Mouse (Mus musculus): ENCODE measurements around the gene Slc12a8.

The Slc12a8 gene

GRCm38 (mm10) chr16:33672643-33673042 lies 155.5 kb downstream of the Slc12a8 start:
- DNase-seq (ENCODE audit: low read depth, low spot score) = no peak

- DNase-seq (ENCODE audit: low read depth, low spot score) = no peak
Observed at GRCm38 (mm10) chr16:33673530-33674109, 156.5 kb downstream of the Slc12a8 start.

GRCm38 (mm10) chr16:33675151-33675847 lies 158.2 kb downstream of the Slc12a8 start:
- no peak for DNase-seq (ENCODE audit: low read depth, low spot score)

DNA sequence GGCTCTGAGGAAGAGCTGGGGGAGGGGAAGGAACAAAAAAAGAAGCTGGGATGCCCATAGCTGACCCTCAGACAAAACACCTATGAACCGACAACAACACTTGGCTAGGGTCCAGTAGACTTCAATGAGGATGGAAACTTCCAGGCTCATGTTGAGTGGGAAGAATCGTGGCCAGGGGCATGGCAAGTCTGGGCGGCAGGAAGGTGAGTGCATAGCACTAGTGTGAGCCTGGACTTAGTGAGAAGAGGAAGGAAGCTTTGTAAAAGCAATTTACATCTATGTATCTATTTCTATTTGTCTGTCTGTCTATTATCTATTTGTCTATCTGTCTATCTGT lies 158.7 kb downstream of the Slc12a8 start:
- DNase-seq (ENCODE audit: low read depth, low spot score) = no peak

GRCm38 (mm10) chr16:33676347-33677312 lies 159.5 kb downstream of the Slc12a8 start:
- DNase-seq (ENCODE audit: low read depth, low spot score) = no peak

GRCm38 (mm10) chr16:33677313-33677690 lies 160.2 kb downstream of the Slc12a8 start:
- no peak for DNase-seq (ENCODE audit: low read depth, low spot score)

GRCm38 (mm10) chr16:33677901-33678300 lies 160.8 kb downstream of the Slc12a8 start:
- no peak for DNase-seq (ENCODE audit: low read depth, low spot score)

DNA sequence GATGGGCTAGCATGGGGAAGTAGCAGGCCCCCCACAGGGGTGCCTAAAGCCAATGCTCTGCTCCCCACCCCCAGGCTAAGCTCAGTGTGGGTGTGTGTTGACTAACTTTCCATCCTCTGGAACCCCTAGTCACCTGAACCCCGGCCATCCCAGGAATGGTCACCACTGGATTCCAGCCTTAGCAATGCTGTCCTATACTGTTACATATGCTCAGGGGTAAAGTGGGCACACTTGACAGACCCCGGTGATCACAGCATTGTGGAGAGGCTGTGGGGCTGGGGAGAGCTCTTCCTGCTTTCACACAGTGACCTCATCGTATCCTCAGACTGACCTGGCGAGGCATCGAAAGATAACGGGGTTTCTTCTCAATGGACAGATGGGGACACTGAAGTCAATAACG lies 163.1 kb downstream of the Slc12a8 start:
- DNase-seq (ENCODE audit: low read depth, low spot score) = no peak

GRCm38 (mm10) chr16:33680816-33681215 lies 163.7 kb downstream of the Slc12a8 start:
- DNase-seq (ENCODE audit: low read depth, low spot score) = no peak

DNA sequence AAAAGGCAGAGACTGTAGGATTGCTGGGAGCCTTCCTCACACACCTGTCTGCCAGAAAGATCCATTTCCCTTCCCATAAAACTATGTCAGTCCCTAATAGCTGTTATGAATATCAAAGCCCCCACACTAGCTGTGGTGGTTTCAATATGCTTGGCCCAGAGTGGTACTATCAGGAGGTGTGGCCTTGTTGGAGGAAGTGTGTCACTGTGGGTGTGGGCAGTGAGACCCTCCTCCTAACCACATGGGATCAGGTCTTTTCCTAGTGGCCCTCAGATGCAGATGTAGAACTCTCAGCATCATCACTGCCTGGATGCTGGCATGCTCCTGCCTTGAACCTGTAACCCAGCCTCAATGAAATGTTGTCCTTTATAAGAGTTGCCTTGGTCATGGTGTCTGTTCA lies 164.5 kb downstream of the Slc12a8 start:
- no peak for DNase-seq (ENCODE audit: low read depth, low spot score)

DNA sequence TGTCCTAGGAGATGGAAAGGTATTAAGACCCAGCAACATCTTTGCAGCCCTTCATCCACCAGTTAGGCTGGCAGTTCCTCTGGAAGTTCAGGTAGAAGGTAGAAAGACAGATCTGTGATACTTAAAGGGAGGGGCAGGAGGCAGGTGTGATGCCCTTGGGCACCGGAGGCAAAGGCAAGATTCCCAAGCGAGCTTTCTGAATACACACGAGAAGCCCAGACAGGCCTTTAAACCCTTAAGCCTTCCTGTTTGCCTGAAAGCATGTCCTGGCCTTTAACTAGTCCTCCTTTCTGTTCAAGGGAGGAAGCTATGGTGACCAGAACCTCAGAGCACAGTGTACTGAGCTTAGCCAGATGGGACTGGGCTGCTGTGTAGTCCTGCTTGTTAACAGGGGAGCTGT lies 165.5 kb downstream of the Slc12a8 start:
- no peak for DNase-seq (ENCODE audit: low read depth, low spot score)

- DNase-seq (ENCODE audit: low read depth, low spot score) = no peak
Observed at GRCm38 (mm10) chr16:33683206-33684161, 166.4 kb downstream of the Slc12a8 start.

DNA sequence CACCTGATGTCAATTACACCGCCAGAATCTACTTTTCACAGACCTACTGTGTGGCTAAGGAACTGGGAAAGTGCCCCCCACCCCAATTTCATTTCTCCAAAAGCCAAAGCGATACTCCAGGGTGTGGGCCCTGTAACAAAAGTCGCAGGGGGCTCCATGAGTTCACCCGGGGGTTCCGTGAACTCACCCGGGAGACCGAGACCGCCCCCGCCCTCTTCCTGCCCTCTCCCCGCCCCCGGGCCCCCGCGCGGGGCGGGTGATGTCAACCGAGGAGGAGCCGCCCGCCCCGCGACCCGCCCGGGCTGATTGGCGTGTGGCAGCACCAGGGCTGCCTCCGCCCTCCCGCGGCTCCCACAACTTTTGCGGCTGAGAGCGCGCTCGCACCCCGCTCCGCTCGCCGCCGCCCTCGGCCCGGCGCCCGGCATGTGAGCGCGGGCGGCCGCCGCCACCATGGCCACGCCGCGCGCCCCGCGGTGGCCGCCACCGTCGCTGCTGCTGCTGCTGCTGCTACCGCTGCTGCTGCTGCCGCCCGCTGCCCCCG lies 167.1 kb downstream of the Slc12a8 start, which contains the start of gene Heg1:
Heg1 (plus strand) TSS at position 209 of the 541 bp plus-strand sequence.
- DNase-seq (ENCODE audit: low read depth, low spot score) = peak; percentile 32

DNA sequence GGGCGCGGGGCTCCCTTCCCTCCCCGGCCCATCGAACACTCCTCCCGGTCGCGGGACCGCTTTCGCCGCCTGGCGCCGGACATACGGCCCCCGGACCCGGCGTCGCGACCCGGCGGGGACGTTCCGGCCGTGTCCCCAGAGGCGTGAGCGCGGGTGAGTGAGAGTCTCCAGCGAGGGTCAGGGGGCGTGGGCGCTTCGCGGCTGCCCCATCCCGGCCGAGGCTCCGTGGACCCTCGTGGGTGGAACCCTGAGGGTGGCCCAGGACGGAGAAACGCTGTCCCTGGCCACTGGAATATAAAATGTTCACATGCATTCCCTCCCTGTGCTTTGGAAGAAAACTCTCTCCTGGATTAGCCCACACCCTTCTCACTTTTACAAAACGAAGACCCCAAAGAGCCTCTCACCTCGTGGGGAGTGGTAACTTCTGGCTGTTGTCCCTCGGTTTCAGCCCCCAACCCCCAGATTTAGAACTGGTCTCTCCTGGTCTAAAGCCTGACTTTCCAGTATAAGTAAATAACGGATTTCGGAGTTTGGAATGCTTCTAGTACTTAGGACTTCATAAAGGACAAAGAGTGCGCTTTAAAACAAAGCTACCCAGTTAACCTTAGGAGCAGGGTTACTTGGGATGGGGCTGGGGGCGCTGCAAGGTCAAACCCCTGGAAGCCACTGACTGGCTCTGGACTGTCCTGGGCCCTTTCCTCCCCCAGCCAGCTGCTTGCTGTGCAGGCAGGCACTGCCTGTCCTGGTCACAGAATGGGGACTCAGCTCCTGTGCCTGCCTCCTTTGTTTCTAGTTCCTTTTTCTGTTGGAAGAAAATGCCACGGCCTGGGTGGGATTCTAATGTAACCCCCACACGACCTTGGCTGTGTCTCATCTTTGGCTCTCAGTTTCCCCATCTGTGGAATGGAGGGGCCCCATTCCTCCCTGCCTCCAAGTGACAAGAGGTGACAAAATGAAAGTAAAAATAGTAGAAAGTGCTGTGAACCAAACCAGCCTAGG lies 167.9 kb downstream of the Slc12a8 start:
- DNase-seq (ENCODE audit: low read depth, low spot score) = no peak

DNA sequence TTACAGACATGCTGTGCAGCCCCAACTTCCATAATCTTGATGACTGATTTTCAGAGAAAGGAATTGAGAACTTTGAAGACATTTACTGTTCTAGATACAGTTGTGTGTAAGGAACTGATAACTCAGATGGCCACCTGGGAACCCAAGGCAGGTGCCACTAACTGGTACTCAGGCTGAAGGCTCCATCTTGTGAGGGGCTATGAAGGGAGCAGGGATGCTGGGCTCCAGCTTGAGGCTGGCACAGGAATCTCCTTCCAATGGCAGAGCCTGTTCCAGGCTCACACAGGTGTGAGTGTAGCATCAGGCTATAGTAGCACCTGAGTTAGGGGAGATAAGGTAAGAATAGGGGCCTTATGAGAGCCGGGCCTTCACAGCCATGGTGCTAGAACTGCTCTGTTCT lies 168.9 kb downstream of the Slc12a8 start:
- DNase-seq (ENCODE audit: low read depth, low spot score) = no peak

GRCm38 (mm10) chr16:33687724-33688123 lies 170.6 kb downstream of the Slc12a8 start:
- no peak for DNase-seq (ENCODE audit: low read depth, low spot score)

DNA sequence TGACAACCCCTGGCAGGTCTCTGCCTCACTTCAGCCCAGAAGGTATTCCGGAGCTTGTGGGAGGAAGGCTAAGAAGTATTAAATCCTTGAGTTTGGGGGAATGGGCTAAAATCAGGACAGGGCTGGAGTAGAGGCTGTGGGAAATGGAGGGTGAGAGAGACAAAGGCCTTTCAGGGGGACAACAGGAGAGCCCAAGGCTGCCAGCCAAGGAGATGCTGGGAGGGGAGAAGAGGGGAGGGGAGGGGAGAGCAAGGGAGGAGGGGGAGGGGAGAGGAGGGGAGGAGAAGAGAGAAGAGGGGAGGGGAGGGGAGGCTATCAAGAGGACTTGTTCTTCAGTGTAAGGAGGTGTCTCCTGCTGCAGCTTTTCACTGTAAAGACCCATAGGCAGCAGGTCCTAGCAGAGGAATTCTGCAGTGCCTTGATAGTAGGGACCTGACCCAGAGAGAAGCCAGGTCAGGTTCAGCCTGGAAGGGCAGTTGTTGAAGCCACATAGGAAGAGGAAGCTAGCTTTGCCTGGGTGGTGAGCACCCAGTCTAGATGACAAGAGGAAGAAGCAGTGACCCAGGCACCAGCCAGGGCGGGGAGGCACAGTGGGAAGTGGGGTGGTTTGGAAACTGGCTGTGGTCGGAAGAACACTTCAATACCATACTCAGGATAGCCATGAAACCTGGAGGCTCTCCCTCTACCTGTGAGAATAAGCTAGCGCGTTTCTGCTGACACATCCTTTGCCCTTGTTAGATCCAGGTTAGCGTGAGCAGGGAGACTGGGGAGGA lies 174.0 kb downstream of the Slc12a8 start:
- DNase-seq (ENCODE audit: low read depth, low spot score) = no peak

DNA sequence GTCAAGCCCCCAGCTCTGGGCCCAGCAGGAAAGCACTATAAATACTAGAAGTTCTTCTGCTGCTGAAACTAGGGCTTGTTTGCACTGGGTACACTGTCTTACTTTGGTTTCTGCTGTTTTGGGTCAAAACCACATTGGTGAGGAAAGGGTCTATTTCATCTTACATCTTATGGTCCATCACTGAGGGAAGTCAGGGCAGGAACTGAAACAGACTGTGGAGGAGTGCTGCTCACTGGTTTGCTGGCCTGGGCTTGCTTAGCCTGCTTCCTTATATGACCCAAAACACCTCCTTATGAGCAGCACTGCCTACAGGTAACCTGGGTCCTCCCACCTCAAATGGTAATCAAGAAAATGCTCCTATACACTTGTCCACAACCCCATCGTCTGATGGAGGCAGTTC lies 176.4 kb downstream of the Slc12a8 start:
- DNase-seq (ENCODE audit: low read depth, low spot score) = no peak

All from forelimb bud, embryonic 11.5 days (tissue).